Mouse (Mus musculus): ENCODE results near the gene Cuta.
"Not testable (repeated sequence)": the region's sequence is repeated elsewhere in the genome, so short reads cannot be mapped to it uniquely, and the experiment has no call there.

The Cuta gene

GRCm38 (mm10) chr17:26937883-26938695 is 1.3 kb downstream of the Cuta start:
- in situ Hi-C loops (cut with MboI; ENCODE audit: low sequenced_read_pairs), result no loop called here

GRCm38 (mm10) chr17:26936921-26937695 is 2.3 kb downstream of the Cuta start:
- in situ Hi-C loops (cut with MboI; ENCODE audit: low sequenced_read_pairs), result no loop called here

GRCm38 (mm10) chr17:26936453-26936852 is 2.9 kb downstream of the Cuta start:
- in situ Hi-C loops (cut with MboI; ENCODE audit: low sequenced_read_pairs), result no loop called here

GRCm38 (mm10) chr17:26935027-26935426 is 4.3 kb downstream of the Cuta start:
- in situ Hi-C loops (cut with MboI; ENCODE audit: low sequenced_read_pairs), result no loop called here

- in situ Hi-C loops (cut with MboI; ENCODE audit: low sequenced_read_pairs), result no loop called here
These were observed 5.2 kb downstream of the Cuta start for GRCm38 (mm10) chr17:26933885-26934827.

GRCm38 (mm10) chr17:26933419-26933818 is 6.0 kb downstream of the Cuta start:
- in situ Hi-C loops (cut with MboI; ENCODE audit: low sequenced_read_pairs), result no loop called here

- in situ Hi-C loops (cut with MboI; ENCODE audit: low sequenced_read_pairs), result no loop called here
These were observed 6.5 kb downstream of the Cuta start, which contains the start of gene Phf1 for GRCm38 (mm10) chr17:26932839-26933398. Gene Phf1, plus strand, starts transcription at chr17:26933052.

GRCm38 (mm10) chr17:26931795-26932194 is 7.6 kb downstream of the Cuta start:
- in situ Hi-C loops (cut with MboI; ENCODE audit: low sequenced_read_pairs), result not testable (repeated sequence)

- in situ Hi-C loops (cut with MboI; ENCODE audit: low sequenced_read_pairs), result not testable (repeated sequence)
These were observed 14.0 kb downstream of the Cuta start for GRCm38 (mm10) chr17:26925414-26925813.

GRCm38 (mm10) chr17:26922368-26922767 is 17.0 kb downstream of the Cuta start:
- in situ Hi-C loops (cut with MboI; ENCODE audit: low sequenced_read_pairs), result not testable (repeated sequence)

- in situ Hi-C loops (cut with MboI; ENCODE audit: low sequenced_read_pairs), result not testable (repeated sequence)
These were observed 19.9 kb downstream of the Cuta start for GRCm38 (mm10) chr17:26919516-26919915.

GRCm38 (mm10) chr17:26918343-26918742 is 21.0 kb downstream of the Cuta start:
- in situ Hi-C loops (cut with MboI; ENCODE audit: low sequenced_read_pairs), result no loop called here

GRCm38 (mm10) chr17:26917560-26917959 is 21.8 kb downstream of the Cuta start:
- in situ Hi-C loops (cut with MboI; ENCODE audit: low sequenced_read_pairs), result not testable (repeated sequence)

- in situ Hi-C loops (cut with MboI; ENCODE audit: low sequenced_read_pairs), result no loop called here
These were observed 22.5 kb downstream of the Cuta start, which contains the start of gene Kifc5b for GRCm38 (mm10) chr17:26916711-26917482. Gene Kifc5b, plus strand, starts transcription at chr17:26917091.

- in situ Hi-C loops (cut with MboI; ENCODE audit: low sequenced_read_pairs), result no loop called here
These were observed 24.1 kb downstream of the Cuta start for GRCm38 (mm10) chr17:26915248-26915647.

- in situ Hi-C loops (cut with MboI; ENCODE audit: low sequenced_read_pairs), result not testable (repeated sequence)
These were observed 31.9 kb downstream of the Cuta start for GRCm38 (mm10) chr17:26907506-26907905.

GRCm38 (mm10) chr17:26904320-26904719 is 35.0 kb downstream of the Cuta start:
- in situ Hi-C loops (cut with MboI; ENCODE audit: low sequenced_read_pairs), result no loop called here

GRCm38 (mm10) chr17:26900916-26901315 is 38.5 kb downstream of the Cuta start:
- in situ Hi-C loops (cut with MboI; ENCODE audit: low sequenced_read_pairs), result no loop called here

GRCm38 (mm10) chr17:26895578-26895977 is 43.8 kb downstream of the Cuta start:
- in situ Hi-C loops (cut with MboI; ENCODE audit: low sequenced_read_pairs), result loop anchor here (10.0 to 25.0 kb wide), 2 partner anchors 231 to 433 kb away; partner anchors contain the start of gene Atp6v0e

Measured in CH12F3 (cell line).